Mouse (Mus musculus) CH12F3 (cell line): ENCODE data around the gene Gm20903.
"Not testable (repeated sequence)": the region's sequence is repeated elsewhere in the genome, so short reads cannot be mapped to it uniquely, and the experiment has no call there.

ENCODE experiments used
- in situ Hi-C: fragments of 300-500 bp; cut with MboI; formaldehyde crosslinking; loops from 2 replicates; pipeline ENCODE4 v1.14.3; 2020; ENCODE audit warnings: low sequenced_read_pairs

The Gm20903 gene

GRCm38 (mm10) chrY:73669015-73669414 is at the start of gene Gm20903:
Gm20903 (plus strand) TSS chrY:73669315.
- in situ Hi-C loops: not testable (repeated sequence)
